ENCODE assay signal across 7 mouse cellular contexts in the genomic region with DNA sequence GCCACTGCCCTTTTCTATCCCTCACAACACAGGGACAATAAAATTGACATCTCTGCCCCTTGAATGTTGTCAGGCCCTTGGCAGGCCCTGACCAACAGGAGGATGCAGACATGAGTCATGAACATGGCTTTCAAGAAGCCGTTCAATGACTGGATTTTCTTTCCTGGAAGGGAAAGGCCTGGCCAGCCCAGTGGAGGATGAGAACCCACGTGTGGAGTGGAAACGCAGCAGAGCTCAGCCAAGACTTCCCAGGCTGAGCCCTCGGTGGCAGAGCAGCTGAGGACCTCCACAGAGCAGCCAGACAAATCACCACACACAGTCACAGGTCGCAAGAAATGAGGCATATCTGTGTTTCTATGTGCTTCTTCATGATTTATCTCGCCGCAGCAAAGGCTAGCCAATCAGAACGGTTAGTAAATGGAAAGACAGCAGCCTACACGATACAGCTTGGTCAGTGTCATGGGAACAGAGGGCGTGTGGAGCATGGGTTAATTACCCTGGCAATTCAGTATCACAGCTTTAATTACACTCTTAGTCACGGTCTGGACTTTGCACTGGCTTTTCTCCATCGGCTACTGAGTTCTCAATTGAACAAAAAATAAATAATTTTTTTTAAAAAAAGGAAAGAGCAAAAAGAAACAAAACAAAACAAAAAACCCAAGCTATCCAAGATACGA. TPM values are rescaled to one million over a fixed set of nuclear protein-coding genes. Genes with fewer than 3 reads are reported as not detected.
DNase-seq lines count a peak whose midpoint lies in the region; ATAC-seq lines count a peak whose summit lies in the region.

No protein-coding gene starts in this region.

- no peak overlapping the region for H3K9ac ChIP-seq in hindbrain, embryonic 13.5 days
- no peak overlapping the region for H3K9ac ChIP-seq in liver, embryonic 11.5 days (ENCODE audit: low read depth, low read length)

- H3K4me3 ChIP-seq in hindbrain, embryonic 13.5 days, result no peak overlapping the region
- no peak overlapping the region for H3K4me3 ChIP-seq in liver, embryonic 11.5 days (ENCODE audit: low read depth, low read length)

- H3K36me3 ChIP-seq in hindbrain, embryonic 13.5 days, result no peaks in the 10 kb centered on the region
- no peaks in the 10 kb centered on the region for H3K36me3 ChIP-seq in liver, embryonic 11.5 days (ENCODE audit: control insufficient read depth, insufficient read depth, low read length)

- H3K4me2 ChIP-seq in hindbrain, embryonic 13.5 days, result peak overlapping the region; percentile 26
- H3K4me2 ChIP-seq in liver, embryonic 11.5 days, result no peak overlapping the region

- H3K27me3 ChIP-seq in hindbrain, embryonic 13.5 days, result no peaks in the 10 kb centered on the region
- H3K27me3 ChIP-seq in liver, embryonic 11.5 days (replicated peaks; ENCODE audit: control insufficient read depth, insufficient read depth, low read length), result no peaks in the 10 kb centered on the region

- peak; percentile 45 for DNase-seq in 416B (ENCODE audit: low read depth)
- peak; percentile 51 for DNase-seq in MN1 (ENCODE audit: low spot score)
- DNase-seq in liver, embryonic 11.5 days (ENCODE audit: low spot score), result peak; percentile 30
- no peak for DNase-seq in yolk sac, embryonic 10.5 days (ENCODE audit: low spot score)
- no peak for DNase-seq in ovary, postnatal 36 days (ENCODE audit: low spot score)
- DNase-seq in cerebellum, postnatal 4 days (ENCODE audit: low spot score in 2 of 2), result no peak

- peaks cover 41% of the 10 kb centered on the region for H3K4me1 ChIP-seq in hindbrain, embryonic 13.5 days (replicated peaks)
- peaks cover 26% of the 10 kb centered on the region for H3K4me1 ChIP-seq in liver, embryonic 11.5 days (replicated peaks; ENCODE audit: control insufficient read depth, insufficient read depth, low read length)

- WGBS in hindbrain, embryonic 13.5 days, result 35% methylated on average over 13 of the region's 13 CpGs
- 62% methylated on average over 13 of the region's 13 CpGs for WGBS in liver, embryonic 11.5 days

- H3K9me3 ChIP-seq in hindbrain, embryonic 13.5 days, result no peaks in the 10 kb centered on the region
- H3K9me3 ChIP-seq in liver, embryonic 11.5 days (ENCODE audit: control insufficient read depth, low read length), result no peaks in the 10 kb centered on the region

- peak overlapping the region; percentile 61 for H3K27ac ChIP-seq in hindbrain, embryonic 13.5 days
- no peak overlapping the region for H3K27ac ChIP-seq in liver, embryonic 11.5 days (ENCODE audit: low read depth, low read length)

- peak; percentile 76; the same call in 1 of the 2 replicates for ATAC-seq in hindbrain, embryonic 13.5 days (ENCODE audit: low FRiP score)
- 0 out of 2 replicates have a peak, but pooled peaks have one; percentile 10 for ATAC-seq in liver, embryonic 11.5 days (replicated peaks; ENCODE audit: low FRiP score)

RNA-seq across cellular contexts. Expression of a gene that starts 16.5 kb away (rescaled TPM):
- 8.0 and 8.2 TPM in 2 replicates for polyA plus RNA-seq in hindbrain, embryonic 13.5 days (2015; fragmentation: Nextera tagmentation; extraction: Ambion mirVana)
- polyA plus RNA-seq in liver, embryonic 11.5 days (2014; fragmentation: Nextera tagmentation; extraction: Ambion mirVana), result 27.8 and 29.4 TPM in 2 replicates

Comparison
In these comparisons a context has a peak if more than half of its experiments do, and no peak if none do; other contexts are left out.
1. DNase-seq: peak in 416B (single experiment), MN1 (single experiment) and liver, embryonic 11.5 days (single experiment); none in yolk sac, embryonic 10.5 days (single experiment), ovary, postnatal 36 days (single experiment) and cerebellum, postnatal 4 days (0 of 2).